Mouse (Mus musculus): ENCODE measurements around the gene Dlg5. TPM values are rescaled to one million over a fixed set of nuclear protein-coding genes. Genes with fewer than 3 reads are reported as not detected.

The Dlg5 gene
- polyA plus RNA-seq, 2 experiments, result 0.96 to 2.1 TPM

- H3K27me3 ChIP-seq (ENCODE audit: control insufficient read depth, insufficient read depth, low read length), result no peaks in the 10 kb centered on the region
- no peaks in the 10 kb centered on the region for H3K4me1 ChIP-seq (replicated peaks; ENCODE audit: control insufficient read depth in 2 of 2, insufficient read depth in 2 of 2, low read length in 1 of 2)
- TF ChIP-seq EP300 (IDR thresholded peaks at IDR 0.05; ENCODE audit: low read depth) (no peak), CTCF (IDR thresholded peaks at IDR 0.05; ENCODE audit: low read depth) (0 out of 2 replicates have a peak, but pooled peaks have one; percentile 11)
- H3K36me3 ChIP-seq (replicated peaks; ENCODE audit: control insufficient read depth, insufficient read depth, low read depth), result no peaks in the 10 kb centered on the region
- no peak overlapping the region for H3K27ac ChIP-seq
- 48% methylated on average over 3 of the region's 3 CpGs for WGBS (ENCODE audit: insufficient replicate concordance)
- H3K9me3 ChIP-seq (ENCODE audit: control insufficient read depth, low read length), result no peaks in the 10 kb centered on the region
- H3K4me3 ChIP-seq (ENCODE audit: insufficient read depth in 1 of 2, low read depth in 2 of 2, low read length in 2 of 2), result no peak overlapping the region
- DNase-seq (ENCODE audit: low read depth in 3 of 3, low spot score in 3 of 3), result no peak
- no peak for ATAC-seq (ENCODE audit: insufficient read depth)
- no peak overlapping the region for H3K9ac ChIP-seq (replicated peaks)
- H3K4me2 ChIP-seq (ENCODE audit: low read depth), result no peak overlapping the region
These were observed 36.6 kb upstream of the Dlg5 start for GRCm38 (mm10) chr14:24282276-24282675.

- Histone ChIP-seq H3K27me3 (ENCODE audit: control insufficient read depth, insufficient read depth, low read length) (no peaks in the 10 kb centered on the region), H3K9ac (replicated peaks) (no peak overlapping the region), H3K4me3 (ENCODE audit: insufficient read depth in 1 of 2, low read depth in 2 of 2, low read length in 2 of 2) (no peak overlapping the region), H3K9me3 (ENCODE audit: control insufficient read depth, low read length) (no peaks in the 10 kb centered on the region), H3K4me2 (ENCODE audit: low read depth) (no peak overlapping the region), H3K4me1 (replicated peaks; ENCODE audit: control insufficient read depth in 2 of 2, insufficient read depth in 2 of 2, low read length in 1 of 2) (no peaks in the 10 kb centered on the region), H3K36me3 (replicated peaks; ENCODE audit: control insufficient read depth, insufficient read depth, low read depth) (no peaks in the 10 kb centered on the region), H3K27ac (no peak overlapping the region)
- DNase-seq (ENCODE audit: low read depth in 3 of 3, low spot score in 3 of 3) (no peak), ATAC-seq (ENCODE audit: insufficient read depth) (no peak)
- WGBS (ENCODE audit: insufficient replicate concordance), result 38% methylated on average over 4 of the region's 4 CpGs
- TF ChIP-seq EP300 (IDR thresholded peaks at IDR 0.05; ENCODE audit: low read depth) (no peak), CTCF (IDR thresholded peaks at IDR 0.05; ENCODE audit: low read depth) (no peak)
These were observed 35.6 kb upstream of the Dlg5 start for GRCm38 (mm10) chr14:24281278-24281677.

- H3K27me3 ChIP-seq (ENCODE audit: control insufficient read depth, insufficient read depth, low read length), result no peaks in the 10 kb centered on the region
- no peaks in the 10 kb centered on the region for H3K36me3 ChIP-seq (replicated peaks; ENCODE audit: control insufficient read depth, insufficient read depth, low read depth)
- no peak overlapping the region for H3K9ac ChIP-seq (replicated peaks)
- TF ChIP-seq CTCF (IDR thresholded peaks at IDR 0.05; ENCODE audit: low read depth), result peak; percentile 23; the same call in 1 of the 2 replicates
- no peak for TF ChIP-seq EP300 (IDR thresholded peaks at IDR 0.05; ENCODE audit: low read depth)
- no peak overlapping the region for H3K4me3 ChIP-seq (ENCODE audit: insufficient read depth in 1 of 2, low read depth in 2 of 2, low read length in 2 of 2)
- no peaks in the 10 kb centered on the region for H3K4me1 ChIP-seq (replicated peaks; ENCODE audit: control insufficient read depth in 2 of 2, insufficient read depth in 2 of 2, low read length in 1 of 2)
- WGBS (ENCODE audit: insufficient replicate concordance), result 29% methylated on average over 2 of the region's 2 CpGs
- no peak overlapping the region for H3K27ac ChIP-seq
- no peak for DNase-seq (ENCODE audit: low read depth in 3 of 3, low spot score in 3 of 3)
- no peaks in the 10 kb centered on the region for H3K9me3 ChIP-seq (ENCODE audit: control insufficient read depth, low read length)
- H3K4me2 ChIP-seq (ENCODE audit: low read depth), result no peak overlapping the region
- no peak for ATAC-seq (ENCODE audit: insufficient read depth)
These were observed 29.8 kb upstream of the Dlg5 start for GRCm38 (mm10) chr14:24275534-24275933.

- no peak for ATAC-seq (ENCODE audit: insufficient read depth)
- H3K4me2 ChIP-seq (ENCODE audit: low read depth), result no peak overlapping the region
These were observed 27.9 kb upstream of the Dlg5 start for GRCm38 (mm10) chr14:24273575-24273974.

GRCm38 (mm10) chr14:24269571-24269970 is 23.9 kb upstream of the Dlg5 start:
- Histone ChIP-seq H3K4me2 (ENCODE audit: low read depth) (no peak overlapping the region), H3K9me3 (ENCODE audit: control insufficient read depth, low read length) (no peaks in the 10 kb centered on the region), H3K27me3 (ENCODE audit: control insufficient read depth, insufficient read depth, low read length) (no peaks in the 10 kb centered on the region), H3K27ac (no peak overlapping the region), H3K4me3 (ENCODE audit: insufficient read depth in 1 of 2, low read depth in 2 of 2, low read length in 2 of 2) (no peak overlapping the region), H3K9ac (replicated peaks) (no peak overlapping the region), H3K4me1 (replicated peaks; ENCODE audit: control insufficient read depth in 2 of 2, insufficient read depth in 2 of 2, low read length in 1 of 2) (no peaks in the 10 kb centered on the region), H3K36me3 (replicated peaks; ENCODE audit: control insufficient read depth, insufficient read depth, low read depth) (no peaks in the 10 kb centered on the region)
- 67% methylated on average over 1 of the region's 1 CpGs for WGBS (ENCODE audit: insufficient replicate concordance)
- ATAC-seq (ENCODE audit: insufficient read depth) (no peak), DNase-seq (ENCODE audit: low read depth in 3 of 3, low spot score in 3 of 3) (no peak)
- TF ChIP-seq EP300 (IDR thresholded peaks at IDR 0.05; ENCODE audit: low read depth) (no peak), CTCF (IDR thresholded peaks at IDR 0.05; ENCODE audit: low read depth) (no peak)

More at GRCm38 (mm10) chr14:24273575-24273974, 27.9 kb upstream of the Dlg5 start:
- Histone ChIP-seq H3K9ac (replicated peaks) (no peak overlapping the region), H3K36me3 (replicated peaks; ENCODE audit: control insufficient read depth, insufficient read depth, low read depth) (no peaks in the 10 kb centered on the region), H3K4me1 (replicated peaks; ENCODE audit: control insufficient read depth in 2 of 2, insufficient read depth in 2 of 2, low read length in 1 of 2) (no peaks in the 10 kb centered on the region), H3K4me3 (ENCODE audit: insufficient read depth in 1 of 2, low read depth in 2 of 2, low read length in 2 of 2) (no peak overlapping the region), H3K27ac (no peak overlapping the region), H3K9me3 (ENCODE audit: control insufficient read depth, low read length) (no peaks in the 10 kb centered on the region), H3K27me3 (ENCODE audit: control insufficient read depth, insufficient read depth, low read length) (no peaks in the 10 kb centered on the region)
- DNase-seq (ENCODE audit: low read depth in 3 of 3, low spot score in 3 of 3), result no peak
- TF ChIP-seq CTCF (IDR thresholded peaks at IDR 0.05; ENCODE audit: low read depth) (peak; percentile 42; the same call in 1 of the 2 replicates), EP300 (IDR thresholded peaks at IDR 0.05; ENCODE audit: low read depth) (no peak)
- 33% methylated on average over 2 of the region's 2 CpGs for WGBS (ENCODE audit: insufficient replicate concordance)
